Mouse (Mus musculus) erythroblast, embryonic 14.5 days (primary cell): ENCODE data around the gene Rnpep.

Experiments
- GATA1 ChIP-seq: IDR thresholded peaks from 2 replicates; pipeline ENCODE4 v1.6.1; 2012; ENCODE audit warnings: low read length, inconsistent platforms, mixed read lengths
- TAL1 ChIP-seq: IDR thresholded peaks from 3 replicates; pipeline ENCODE4 v1.6.1; 2012; ENCODE audit warnings: low read length, inconsistent platforms, mixed read lengths

GRCm38 (mm10) chr1:135312201-135312600 lies 28.3 kb upstream of the Rnpep start:
- TF ChIP-seq TAL1 (no peak), GATA1 (no peak)
